Mouse (Mus musculus): ENCODE data around the gene Pkp3.

The Pkp3 gene

GRCm38 (mm10) chr7:141092051-141092735 lies 14.2 kb downstream of the Pkp3 start:
- in situ Hi-C loops (cut with MboI, MseI) = loop anchor here (10.0 kb wide), 1 partner anchor 83 kb away; the partner anchor contains the start of gene Rnh1

GRCm38 (mm10) chr7:141093950-141094349 lies 15.9 kb downstream of the Pkp3 start:
- in situ Hi-C loops (cut with MboI, MseI) = loop anchor here (10.0 kb wide), 1 partner anchor 81 kb away; the partner anchor contains the start of gene Rnh1

- in situ Hi-C loops (cut with MboI, MseI) = loop anchor here (10.0 kb wide), 1 partner anchor 80 kb away; the partner anchor contains the start of gene Rnh1
Observed at GRCm38 (mm10) chr7:141094487-141095205, 16.6 kb downstream of the Pkp3 start.

GRCm38 (mm10) chr7:141096021-141096420 lies 18.0 kb downstream of the Pkp3 start:
- in situ Hi-C loops (cut with MboI, MseI) = loop anchor here (10.0 kb wide), 1 partner anchor 79 kb away; the partner anchor contains the start of gene Rnh1

- in situ Hi-C loops (cut with MboI, MseI) = loop anchor here (10.0 kb wide), 1 partner anchor 78 kb away; the partner anchor contains the start of gene Rnh1
Observed at GRCm38 (mm10) chr7:141096649-141097056, 18.6 kb downstream of the Pkp3 start.

- in situ Hi-C loops (cut with MboI, MseI) = loop anchor here (10.0 kb wide), 1 partner anchor 78 kb away; the partner anchor contains the start of gene Rnh1
Observed at GRCm38 (mm10) chr7:141097177-141097576, 19.2 kb downstream of the Pkp3 start.

- in situ Hi-C loops (cut with MboI, MseI) = loop anchor here (10.0 kb wide), 1 partner anchor 75 kb away; the partner anchor contains the start of gene Rnh1
Observed at GRCm38 (mm10) chr7:141099911-141100691, 22.1 kb downstream of the Pkp3 start, which contains the start of gene Sigirr. TSS of gene Sigirr (minus strand) at chr7:141100572.

GRCm38 (mm10) chr7:141103161-141103560 lies 25.1 kb downstream of the Pkp3 start:
- in situ Hi-C loops (cut with MboI, MseI) = no loop called here

GRCm38 (mm10) chr7:141115874-141116273 lies 37.9 kb downstream of the Pkp3 start:
- in situ Hi-C loops (cut with MboI, MseI) = no loop called here

- in situ Hi-C loops (cut with MboI, MseI) = no loop called here
Observed at GRCm38 (mm10) chr7:141117636-141118035, 39.6 kb downstream of the Pkp3 start, which contains the start of gene Ano9. TSS of gene Ano9 (minus strand) at chr7:141117806.

GRCm38 (mm10) chr7:141119487-141119886 lies 41.5 kb downstream of the Pkp3 start:
- in situ Hi-C loops (cut with MboI, MseI) = no loop called here

GRCm38 (mm10) chr7:141120605-141121004 lies 42.6 kb downstream of the Pkp3 start:
- in situ Hi-C loops (cut with MboI, MseI) = no loop called here

- in situ Hi-C loops (cut with MboI, MseI) = no loop called here
Observed at GRCm38 (mm10) chr7:141121051-141121531, 43.1 kb downstream of the Pkp3 start.

- in situ Hi-C loops (cut with MboI, MseI) = no loop called here
Observed at GRCm38 (mm10) chr7:141122245-141122644, 44.2 kb downstream of the Pkp3 start, which contains the start of gene Ptdss2. TSS of gene Ptdss2 (plus strand) at chr7:141122382.

GRCm38 (mm10) chr7:141122689-141123516 lies 44.9 kb downstream of the Pkp3 start:
- in situ Hi-C loops (cut with MboI, MseI) = no loop called here

- in situ Hi-C loops (cut with MboI, MseI) = no loop called here
Observed at GRCm38 (mm10) chr7:141123517-141123856, 45.5 kb downstream of the Pkp3 start.

- in situ Hi-C loops (cut with MboI, MseI) = loop anchor here (5.0 to 10.0 kb wide), 2 partner anchors 36 to 624 kb away; no protein-coding TSS in a partner anchor
Observed at GRCm38 (mm10) chr7:141131024-141131820, 53.2 kb downstream of the Pkp3 start.

- in situ Hi-C loops (cut with MboI, MseI) = loop anchor here (5.0 to 10.0 kb wide), 2 partner anchors 35 to 623 kb away; no protein-coding TSS in a partner anchor
Observed at GRCm38 (mm10) chr7:141131904-141132755, 54.1 kb downstream of the Pkp3 start.
